Mouse (Mus musculus): Measurements from ENCODE around the gene Zfp672. TPM values are rescaled to one million over a fixed set of nuclear protein-coding genes. Genes with fewer than 3 reads are reported as not detected.
"Not testable (repeated sequence)": the region's sequence is repeated elsewhere in the genome, so short reads cannot be mapped to it uniquely, and the experiment has no call there.

Zfp672 gene
- total RNA-seq (2015; ENCODE audit: low replicate concordance) (75.3 and 80.5 TPM in 2 replicates), total RNA-seq (2017; ENCODE audit: low replicate concordance) (27.6 and 39.9 TPM in 2 replicates)

GRCm38 (mm10) chr11:58330276-58331148, at the start of gene Zfp672, which contains the start of gene Sh3bp5l:
Gene Zfp672 (minus strand): TSS chr11:58330339.
Gene Sh3bp5l (plus strand): TSS chr11:58330724.
- ATAC-seq (replicated peaks; ENCODE audit: low FRiP score, poor library complexity, severe bottlenecking), result peak; percentile 89

GRCm38 (mm10) chr11:58379516-58379915, 49.4 kb upstream of the Zfp672 start:
- no peak for ATAC-seq (replicated peaks; ENCODE audit: low FRiP score, poor library complexity, severe bottlenecking)

- 0 out of 2 replicates have a peak, but pooled peaks have one; percentile 12 for ATAC-seq (replicated peaks; ENCODE audit: low FRiP score, poor library complexity, severe bottlenecking)
Observed at GRCm38 (mm10) chr11:58378763-58379278, 48.7 kb upstream of the Zfp672 start, which contains the start of gene Lypd8. Gene Lypd8 (plus strand): TSS chr11:58379043.

GRCm38 (mm10) chr11:58377686-58378085, 47.5 kb upstream of the Zfp672 start:
- ATAC-seq (replicated peaks; ENCODE audit: low FRiP score, poor library complexity, severe bottlenecking), result no peak

- ATAC-seq (replicated peaks; ENCODE audit: low FRiP score, poor library complexity, severe bottlenecking), result no peak
Observed at GRCm38 (mm10) chr11:58377273-58377672, 47.1 kb upstream of the Zfp672 start.

- ATAC-seq (replicated peaks; ENCODE audit: low FRiP score, poor library complexity, severe bottlenecking), result not testable (repeated sequence)
Observed at GRCm38 (mm10) chr11:58366191-58366590, 36.1 kb upstream of the Zfp672 start.

- no peak for ATAC-seq (replicated peaks; ENCODE audit: low FRiP score, poor library complexity, severe bottlenecking)
Observed at GRCm38 (mm10) chr11:58364454-58364853, 34.3 kb upstream of the Zfp672 start.

GRCm38 (mm10) chr11:58362562-58362961, 32.4 kb upstream of the Zfp672 start:
- ATAC-seq (replicated peaks; ENCODE audit: low FRiP score, poor library complexity, severe bottlenecking), result not testable (repeated sequence)

GRCm38 (mm10) chr11:58357844-58358534, 27.9 kb upstream of the Zfp672 start:
- peak; percentile 35 for ATAC-seq (replicated peaks; ENCODE audit: low FRiP score, poor library complexity, severe bottlenecking)

GRCm38 (mm10) chr11:58357042-58357441, 26.9 kb upstream of the Zfp672 start:
- no peak for ATAC-seq (replicated peaks; ENCODE audit: low FRiP score, poor library complexity, severe bottlenecking)

GRCm38 (mm10) chr11:58354927-58355326, 24.8 kb upstream of the Zfp672 start:
- no peak for ATAC-seq (replicated peaks; ENCODE audit: low FRiP score, poor library complexity, severe bottlenecking)

GRCm38 (mm10) chr11:58354476-58354875, 24.3 kb upstream of the Zfp672 start:
- ATAC-seq (replicated peaks; ENCODE audit: low FRiP score, poor library complexity, severe bottlenecking), result no peak

GRCm38 (mm10) chr11:58353709-58354108, 23.6 kb upstream of the Zfp672 start:
- no peak for ATAC-seq (replicated peaks; ENCODE audit: low FRiP score, poor library complexity, severe bottlenecking)

- ATAC-seq (replicated peaks; ENCODE audit: low FRiP score, poor library complexity, severe bottlenecking), result peak; percentile 84
Observed at GRCm38 (mm10) chr11:58352681-58353548, 22.8 kb upstream of the Zfp672 start.

GRCm38 (mm10) chr11:58351179-58351578, 21.0 kb upstream of the Zfp672 start:
- ATAC-seq (replicated peaks; ENCODE audit: low FRiP score, poor library complexity, severe bottlenecking), result peak; percentile 63

GRCm38 (mm10) chr11:58350628-58351027, 20.5 kb upstream of the Zfp672 start:
- ATAC-seq (replicated peaks; ENCODE audit: low FRiP score, poor library complexity, severe bottlenecking), result no peak

- ATAC-seq (replicated peaks; ENCODE audit: low FRiP score, poor library complexity, severe bottlenecking), result no peak
Observed at GRCm38 (mm10) chr11:58346745-58347144, 16.6 kb upstream of the Zfp672 start.

- no peak for ATAC-seq (replicated peaks; ENCODE audit: low FRiP score, poor library complexity, severe bottlenecking)
Observed at GRCm38 (mm10) chr11:58334746-58335145, 4.6 kb upstream of the Zfp672 start.

GRCm38 (mm10) chr11:58331546-58331945, 1.4 kb upstream of the Zfp672 start:
- no peak for ATAC-seq (replicated peaks; ENCODE audit: low FRiP score, poor library complexity, severe bottlenecking)

GRCm38 (mm10) chr11:58331149-58331495, 983 bp upstream of the Zfp672 start:
- ATAC-seq (replicated peaks; ENCODE audit: low FRiP score, poor library complexity, severe bottlenecking), result peak; percentile 13

Measured in erythroid progenitor cell, adult 5-6 weeks (primary cell).